Mouse (Mus musculus): ENCODE results near the gene Rmdn2. TPM values are rescaled to one million over a fixed set of nuclear protein-coding genes. Genes with fewer than 3 reads are reported as not detected.
A peak's percentile ranks its signal among the peaks of the same experiment; 100 is the strongest.

The Rmdn2 gene
- polyA plus RNA-seq, 1 experiment from 2014 or later, result 15.7 TPM

DNA sequence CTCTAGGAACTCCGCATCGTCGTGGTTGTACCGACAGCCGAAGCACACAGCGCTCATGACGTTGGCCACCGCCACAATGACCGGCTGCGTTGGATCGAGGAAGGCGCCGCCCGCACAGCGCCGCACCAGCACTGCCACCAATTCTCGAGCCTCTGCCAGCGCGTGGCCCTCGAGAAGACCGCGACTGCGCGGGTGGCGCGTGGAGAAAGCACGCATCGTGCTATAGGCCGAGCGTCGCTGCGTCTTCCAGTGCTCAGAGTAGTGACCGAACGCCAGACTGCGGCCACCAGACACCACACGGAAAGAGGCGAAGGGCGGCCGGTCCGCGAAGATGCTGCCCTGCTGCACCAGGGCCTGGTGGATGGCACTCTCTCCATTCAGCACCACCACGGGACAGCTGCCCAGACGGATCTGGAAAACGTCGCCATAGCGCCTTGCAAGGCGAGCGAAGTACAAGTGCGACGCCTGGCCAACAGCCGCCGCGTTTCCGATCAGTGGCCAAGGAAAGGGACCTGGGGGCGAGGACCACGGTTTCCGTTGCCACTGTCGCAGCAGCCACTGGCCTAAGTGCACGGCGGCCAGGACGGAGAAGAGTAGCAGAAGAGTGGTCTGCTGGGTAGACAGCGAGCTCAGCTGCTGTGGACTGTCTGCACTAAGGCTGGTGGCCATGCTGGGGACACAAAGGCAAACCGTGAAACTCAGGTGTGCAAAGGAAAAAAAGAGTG lies 102.1 kb downstream of the Rmdn2 start:
- H3K4me2 ChIP-seq (ENCODE audit: low read length), result peak overlapping the region; percentile 91
- no peaks in the 10 kb centered on the region for H3K36me3 ChIP-seq (ENCODE audit: control insufficient read depth, insufficient read depth, low read length)
- peak overlapping the region; percentile 40 to 50 for H3K4me3 ChIP-seq (ENCODE audit: control insufficient read depth in 1 of 2, insufficient read depth in 1 of 2, low read depth in 1 of 2, low read length in 2 of 2)
- H3K27ac ChIP-seq (replicated peaks in 1 of 2; ENCODE audit: control insufficient read depth in 1 of 2, insufficient read depth in 1 of 2, low read depth in 2 of 2, low read length in 2 of 2), result no peak overlapping the region
- peaks cover 18 to 28% of the 10 kb centered on the region in 2 experiments; a peak in 3 of 4 replicates for H3K4me1 ChIP-seq (ENCODE audit: control insufficient read depth in 2 of 2, insufficient read depth in 2 of 2, low read length in 2 of 2)
- H3K9ac ChIP-seq (ENCODE audit: low read length), result 0 out of 2 replicates have a peak overlapping the region, but pooled peaks have one; percentile 14
- peaks cover 70% of the 10 kb centered on the region for H3K27me3 ChIP-seq (ENCODE audit: control insufficient read depth, insufficient read depth, low read length)
- no peak for ATAC-seq (ENCODE audit: insufficient number of reproducible peaks, insufficient read depth, low FRiP score, low read depth)
- no peaks in the 10 kb centered on the region for H3K9me3 ChIP-seq (ENCODE audit: control insufficient read depth, low read length)
- WGBS, result under 1% methylated on average over 63 of the region's 63 CpGs

- Histone ChIP-seq H3K27me3 (ENCODE audit: control insufficient read depth, insufficient read depth, low read length) (peaks cover 68% of the 10 kb centered on the region), H3K9ac (ENCODE audit: low read length) (no peak overlapping the region), H3K9me3 (ENCODE audit: control insufficient read depth, low read length) (no peaks in the 10 kb centered on the region), H3K4me1 (ENCODE audit: control insufficient read depth in 2 of 2, insufficient read depth in 2 of 2, low read length in 2 of 2) (peaks cover 18 to 28% of the 10 kb centered on the region in 2 experiments; a peak in 3 of 4 replicates), H3K4me3 (ENCODE audit: control insufficient read depth in 1 of 2, insufficient read depth in 1 of 2, low read depth in 1 of 2, low read length in 2 of 2) (peak overlapping the region; percentile 40 to 50), H3K36me3 (ENCODE audit: control insufficient read depth, insufficient read depth, low read length) (no peaks in the 10 kb centered on the region), H3K27ac (replicated peaks in 1 of 2; ENCODE audit: control insufficient read depth in 1 of 2, insufficient read depth in 1 of 2, low read depth in 2 of 2, low read length in 2 of 2) (no peak overlapping the region), H3K4me2 (ENCODE audit: low read length) (peak overlapping the region; percentile 91)
- no peak for ATAC-seq (ENCODE audit: insufficient number of reproducible peaks, insufficient read depth, low FRiP score, low read depth)
- WGBS, result under 1% methylated on average over 16 of the region's 16 CpGs
Observed at GRCm38 (mm10) chr17:79714368-79714895, 102.8 kb downstream of the Rmdn2 start.

DNA sequence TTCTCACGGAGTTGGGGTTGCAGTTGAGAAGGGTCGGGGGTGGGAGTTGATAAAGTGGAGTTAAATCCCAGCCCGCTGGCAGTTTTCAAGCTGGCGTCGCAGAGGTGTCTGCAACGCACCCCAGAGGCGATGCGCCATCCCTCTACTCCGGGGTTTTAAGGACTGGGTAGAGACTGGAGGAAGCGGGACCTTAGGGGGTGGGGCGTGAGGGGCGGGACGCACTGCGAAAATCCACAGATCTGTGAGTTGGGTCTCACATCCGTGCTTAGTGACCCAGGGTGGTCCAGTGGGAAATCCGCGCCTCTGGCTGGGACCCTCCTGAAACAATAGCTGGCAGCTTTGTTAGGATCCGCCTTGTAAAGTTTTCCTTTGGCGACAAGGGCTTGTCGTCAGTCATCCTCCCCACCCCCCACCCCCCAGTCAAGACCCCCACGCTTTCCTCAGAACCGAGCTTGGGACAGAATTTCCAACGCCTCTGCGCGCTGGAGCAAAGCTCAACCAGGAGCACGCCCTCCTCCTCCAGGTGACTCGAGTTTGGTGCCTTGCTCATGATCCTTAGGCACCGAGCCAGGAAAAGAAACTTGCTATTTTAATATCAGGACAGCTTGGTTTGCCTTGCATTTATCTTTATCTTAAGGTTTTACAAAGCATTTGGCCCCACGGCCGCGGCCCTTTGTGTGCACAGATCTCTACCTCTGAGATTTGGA lies 103.4 kb downstream of the Rmdn2 start, which contains the start of gene Cyp1b1:
Gene Cyp1b1, minus strand, starts transcription at position 131 of the 707 bp plus-strand sequence.
- H3K27me3 ChIP-seq (ENCODE audit: control insufficient read depth, insufficient read depth, low read length), result peaks cover 62% of the 10 kb centered on the region
- WGBS, result 1% methylated on average over 30 of the region's 31 CpGs
- peak within 1 kb of the TSS; percentile 91 for H3K4me2 ChIP-seq (ENCODE audit: low read length)
- H3K4me3 ChIP-seq (ENCODE audit: control insufficient read depth in 1 of 2, insufficient read depth in 1 of 2, low read depth in 1 of 2, low read length in 2 of 2), result peak within 1 kb of the TSS; percentile 40 to 50
- no peaks in the 10 kb centered on the region for H3K9me3 ChIP-seq (ENCODE audit: control insufficient read depth, low read length)
- no peaks in the 10 kb centered on the region for H3K36me3 ChIP-seq (ENCODE audit: control insufficient read depth, insufficient read depth, low read length)
- H3K27ac ChIP-seq (replicated peaks in 1 of 2; ENCODE audit: control insufficient read depth in 1 of 2, insufficient read depth in 1 of 2, low read depth in 2 of 2, low read length in 2 of 2), result no peak within 1 kb of the TSS
- peak within 1 kb of the TSS; percentile 60 for H3K9ac ChIP-seq (ENCODE audit: low read length)
- no peak for ATAC-seq (ENCODE audit: insufficient number of reproducible peaks, insufficient read depth, low FRiP score, low read depth)
- peaks cover 18 to 28% of the 10 kb centered on the region in 2 experiments; a peak in 3 of 4 replicates for H3K4me1 ChIP-seq (ENCODE audit: control insufficient read depth in 2 of 2, insufficient read depth in 2 of 2, low read length in 2 of 2)

DNA sequence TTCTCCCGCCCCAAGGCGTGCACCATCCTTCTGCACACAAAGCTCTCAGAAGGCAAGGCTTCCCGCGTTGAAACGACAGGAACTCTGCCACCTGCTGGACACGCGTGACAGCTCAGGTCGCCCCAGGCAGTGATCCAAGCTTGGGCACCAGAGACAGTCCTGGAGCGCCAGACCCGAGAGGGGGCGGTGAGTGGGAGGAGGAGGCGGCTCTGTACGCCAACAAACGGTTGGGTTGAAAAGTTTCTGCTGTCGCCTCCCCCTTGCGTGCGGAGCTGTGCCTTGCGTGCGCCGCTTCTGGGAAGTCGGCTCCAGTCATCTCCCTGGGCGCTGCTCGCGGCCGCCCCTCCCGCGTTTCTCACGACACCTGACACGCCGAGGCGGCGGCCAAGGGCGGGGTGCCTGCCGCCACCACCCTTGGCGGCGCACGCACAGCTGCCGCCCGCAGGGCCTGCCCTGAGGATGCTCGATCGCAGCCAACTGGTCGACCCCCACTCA lies 104.0 kb downstream of the Rmdn2 start:
- Histone ChIP-seq H3K4me3 (ENCODE audit: control insufficient read depth in 1 of 2, insufficient read depth in 1 of 2, low read depth in 1 of 2, low read length in 2 of 2) (peak overlapping the region; percentile 40 to 50), H3K4me2 (ENCODE audit: low read length) (peak overlapping the region; percentile 91), H3K9ac (ENCODE audit: low read length) (peak overlapping the region; percentile 60), H3K9me3 (ENCODE audit: control insufficient read depth, low read length) (no peaks in the 10 kb centered on the region), H3K36me3 (ENCODE audit: control insufficient read depth, insufficient read depth, low read length) (no peaks in the 10 kb centered on the region), H3K27me3 (ENCODE audit: control insufficient read depth, insufficient read depth, low read length) (peaks cover 61% of the 10 kb centered on the region), H3K4me1 (ENCODE audit: control insufficient read depth in 2 of 2, insufficient read depth in 2 of 2, low read length in 2 of 2) (peaks cover 18 to 28% of the 10 kb centered on the region in 2 experiments; a peak in 3 of 4 replicates), H3K27ac (replicated peaks in 1 of 2; ENCODE audit: control insufficient read depth in 1 of 2, insufficient read depth in 1 of 2, low read depth in 2 of 2, low read length in 2 of 2) (no peak overlapping the region)
- under 1% methylated on average over 42 of the region's 42 CpGs for WGBS
- ATAC-seq (ENCODE audit: insufficient number of reproducible peaks, insufficient read depth, low FRiP score, low read depth), result peak; percentile 72

GRCm38 (mm10) chr17:79720681-79721080 lies 109.0 kb downstream of the Rmdn2 start:
- WGBS, result 66% methylated on average over 7 of the region's 7 CpGs
- no peak for ATAC-seq (ENCODE audit: insufficient number of reproducible peaks, insufficient read depth, low FRiP score, low read depth)
- Histone ChIP-seq H3K4me2 (ENCODE audit: low read length) (no peak overlapping the region), H3K4me3 (ENCODE audit: control insufficient read depth in 1 of 2, insufficient read depth in 1 of 2, low read depth in 1 of 2, low read length in 2 of 2) (no peak overlapping the region), H3K9me3 (ENCODE audit: control insufficient read depth, low read length) (no peaks in the 10 kb centered on the region), H3K4me1 (ENCODE audit: control insufficient read depth in 2 of 2, insufficient read depth in 2 of 2, low read length in 2 of 2) (no peaks in the 10 kb centered on the region), H3K27me3 (ENCODE audit: control insufficient read depth, insufficient read depth, low read length) (peaks cover 16% of the 10 kb centered on the region), H3K36me3 (ENCODE audit: control insufficient read depth, insufficient read depth, low read length) (no peaks in the 10 kb centered on the region), H3K27ac (replicated peaks in 1 of 2; ENCODE audit: control insufficient read depth in 1 of 2, insufficient read depth in 1 of 2, low read depth in 2 of 2, low read length in 2 of 2) (no peak overlapping the region), H3K9ac (ENCODE audit: low read length) (no peak overlapping the region)

- Histone ChIP-seq H3K4me1 (ENCODE audit: control insufficient read depth in 2 of 2, insufficient read depth in 2 of 2, low read length in 2 of 2) (peaks cover 14 to 24% of the 10 kb centered on the region in 2 experiments), H3K36me3 (ENCODE audit: control insufficient read depth, insufficient read depth, low read length) (no peaks in the 10 kb centered on the region), H3K9me3 (ENCODE audit: control insufficient read depth, low read length) (no peaks in the 10 kb centered on the region), H3K27me3 (ENCODE audit: control insufficient read depth, insufficient read depth, low read length) (no peaks in the 10 kb centered on the region), H3K4me3 (ENCODE audit: control insufficient read depth in 1 of 2, insufficient read depth in 1 of 2, low read depth in 1 of 2, low read length in 2 of 2) (no peak overlapping the region), H3K9ac (ENCODE audit: low read length) (no peak overlapping the region), H3K27ac (replicated peaks in 1 of 2; ENCODE audit: control insufficient read depth in 1 of 2, insufficient read depth in 1 of 2, low read depth in 2 of 2, low read length in 2 of 2) (no peak overlapping the region), H3K4me2 (ENCODE audit: low read length) (no peak overlapping the region)
- no peak for ATAC-seq (ENCODE audit: insufficient number of reproducible peaks, insufficient read depth, low FRiP score, low read depth)
- 79% methylated on average over 5 of the region's 5 CpGs for WGBS
Observed at GRCm38 (mm10) chr17:79726613-79727012, 115.0 kb downstream of the Rmdn2 start.

- no peak overlapping the region for H3K9ac ChIP-seq (ENCODE audit: low read length)
- ATAC-seq (ENCODE audit: insufficient number of reproducible peaks, insufficient read depth, low FRiP score, low read depth), result no peak
Observed at GRCm38 (mm10) chr17:79728053-79728584, 116.5 kb downstream of the Rmdn2 start.

More at GRCm38 (mm10) chr17:79728053-79728584, 116.5 kb downstream of the Rmdn2 start:
- Histone ChIP-seq H3K9me3 (ENCODE audit: control insufficient read depth, low read length) (no peaks in the 10 kb centered on the region), H3K27ac (replicated peaks in 1 of 2; ENCODE audit: control insufficient read depth in 1 of 2, insufficient read depth in 1 of 2, low read depth in 2 of 2, low read length in 2 of 2) (0 out of 4 replicates have a peak overlapping the region, but pooled peaks of 1 of the 2 experiments have one; percentile 12), H3K4me3 (ENCODE audit: control insufficient read depth in 1 of 2, insufficient read depth in 1 of 2, low read depth in 1 of 2, low read length in 2 of 2) (peak overlapping the region; percentile 28 to 32), H3K27me3 (ENCODE audit: control insufficient read depth, insufficient read depth, low read length) (no peaks in the 10 kb centered on the region), H3K36me3 (ENCODE audit: control insufficient read depth, insufficient read depth, low read length) (no peaks in the 10 kb centered on the region), H3K4me2 (ENCODE audit: low read length) (peak overlapping the region; percentile 64), H3K4me1 (ENCODE audit: control insufficient read depth in 2 of 2, insufficient read depth in 2 of 2, low read length in 2 of 2) (peaks cover 14 to 24% of the 10 kb centered on the region in 2 experiments)
- 29% methylated on average over 14 of the region's 14 CpGs for WGBS

Measured in heart, embryonic 14.5 days (tissue).